Mouse (Mus musculus) MEL (cell line): Measurements from ENCODE around the gene Fanca. TPM values are rescaled to one million over a fixed set of nuclear protein-coding genes. Genes with fewer than 3 reads are reported as not detected.

Source experiments
- DNase-seq: peaks from one replicate; pipeline ENCODE4 v3.0.0; 2011; ENCODE audit warnings: low read depth, low spot score
- H3K27ac ChIP-seq: 2 replicates; pipeline ENCODE4 v1.5.1; 2012; ENCODE audit warnings: low read depth, mild to moderate bottlenecking, control low read depth, low read length, moderate library complexity; ENCODE audit not compliant: control insufficient read depth
- H3K27me3 ChIP-seq, 2 experiments: fragments of 150-350 bp in 1 of 2; sonication (generic) in 1 of 2; 2 replicates each; pipeline ENCODE4 v1.6.1; 2012; ENCODE audit warnings: low read length in 2 of 2, mild to moderate bottlenecking in 2 of 2, improper control_type of control experiment in 1 of 2, moderate library complexity in 1 of 2; ENCODE audit not compliant: insufficient read depth in 2 of 2, control insufficient read depth in 1 of 2
- H3K36me3 ChIP-seq, 2 experiments: 2 replicates each; pipeline ENCODE4 v1.6.1; 2012 to 2014; ENCODE audit warnings: low read length in 2 of 2, improper control_type of control experiment in 1 of 2, inconsistent platforms in 1 of 2, mild to moderate bottlenecking in 1 of 2; ENCODE audit not compliant: insufficient read depth in 2 of 2, control insufficient read depth in 1 of 2
- H3K4me1 ChIP-seq, 2 experiments: fragments of 150-350 bp in 1 of 2; sonication (generic) in 1 of 2; 2 replicates each; pipeline ENCODE4 v1.6.1; 2012; ENCODE audit warnings: low read length in 2 of 2, improper control_type of control experiment in 1 of 2, mild to moderate bottlenecking in 1 of 2; ENCODE audit not compliant: insufficient read depth in 2 of 2, control insufficient read depth in 1 of 2
- H3K4me3 ChIP-seq, 2 experiments: fragments of 150-350 bp in 1 of 2; sonication (generic) in 1 of 2; 2 replicates each; pipeline ENCODE4 v1.5.1; 2012; ENCODE audit warnings: low read depth in 2 of 2, low read length in 2 of 2, mild to moderate bottlenecking in 2 of 2, moderate library complexity in 2 of 2, control low read depth in 1 of 2, improper control_type of control experiment in 1 of 2; ENCODE audit not compliant: control insufficient read depth in 1 of 2, insufficient read depth in 1 of 2
- H3K79me2 ChIP-seq: 2 replicates; pipeline ENCODE4 v1.6.1; 2012; ENCODE audit warnings: mild to moderate bottlenecking, low read length, moderate library complexity; ENCODE audit not compliant: control insufficient read depth, poor library complexity, insufficient read depth
- H3K9ac ChIP-seq: 2 replicates; pipeline ENCODE4 v1.6.1; 2012; ENCODE audit warnings: low read depth, mild to moderate bottlenecking, control low read depth, low read length, moderate library complexity; ENCODE audit not compliant: control insufficient read depth, poor library complexity, severe bottlenecking
- H3K9me3 ChIP-seq: fragments of 150-350 bp; sonication (generic); replicated peaks from 2 replicates; pipeline ENCODE4 v1.6.1; 2012; ENCODE audit warnings: mild to moderate bottlenecking, low read length, improper control_type of control experiment, moderate library complexity; ENCODE audit not compliant: insufficient read depth
- CHD1 ChIP-seq: IDR thresholded peaks from 2 replicates; pipeline ENCODE4 v1.6.1; 2012; ENCODE audit warnings: low read depth, mild to moderate bottlenecking, inconsistent platforms, low read length, improper control_type of control experiment
- CTCF ChIP-seq, 3 experiments: IDR thresholded peaks in 2 of 3; conservative IDR thresholded peaks in 1 of 3; 2 replicates each; pipeline ENCODE4 v1.5.1; 2011 to 2012; ENCODE audit warnings: low read length in 3 of 3, low read depth in 2 of 3, mild to moderate bottlenecking in 2 of 3, improper control_type of control experiment in 1 of 3, inconsistent platforms in 1 of 3, mixed read lengths in 1 of 3, moderate library complexity in 1 of 3; ENCODE audit not compliant: control insufficient read depth in 1 of 3, insufficient read depth in 1 of 3, poor library complexity in 1 of 3, severe bottlenecking in 1 of 3
- E2F4 ChIP-seq: IDR thresholded peaks from 2 replicates; pipeline ENCODE4 v1.6.1; 2011; ENCODE audit warnings: low read depth, low read length, improper control_type of control experiment, borderline replicate concordance
- EP300 ChIP-seq, 2 experiments: IDR thresholded peaks; 2 replicates each; pipeline ENCODE4 v1.6.1; 2011; ENCODE audit warnings: improper control_type of control experiment in 2 of 2, low read length in 2 of 2, low read depth in 1 of 2, mild to moderate bottlenecking in 1 of 2
- GABPA ChIP-seq: IDR thresholded peaks from 2 replicates; pipeline ENCODE4 v1.6.1; 2012; ENCODE audit warnings: low read depth, mild to moderate bottlenecking, inconsistent platforms, low read length, improper control_type of control experiment, moderate library complexity
- GATA1 ChIP-seq: IDR thresholded peaks from 2 replicates; pipeline ENCODE4 v1.6.1; 2011; ENCODE audit warnings: low read depth, low read length, improper control_type of control experiment
- JUND ChIP-seq: IDR thresholded peaks from 2 replicates; pipeline ENCODE4 v1.6.1; 2011; ENCODE audit warnings: low read depth, mild to moderate bottlenecking, improper control_type of control experiment, low read length
- MAFK ChIP-seq: IDR thresholded peaks from 2 replicates; pipeline ENCODE4 v1.6.1; 2011; ENCODE audit warnings: low read depth, mild to moderate bottlenecking, low read length, improper control_type of control experiment, borderline replicate concordance
- MEF2A ChIP-seq: IDR thresholded peaks from 2 replicates; pipeline ENCODE4 v1.6.1; 2014; ENCODE audit warnings: low read depth, mild to moderate bottlenecking, inconsistent platforms, low read length, improper control_type of control experiment; ENCODE audit not compliant: poor library complexity, insufficient replicate concordance, severe bottlenecking; ENCODE audit errors: extremely low read depth
- MYC ChIP-seq: IDR thresholded peaks from 2 replicates; pipeline ENCODE4 v1.6.1; 2011; ENCODE audit warnings: low read depth, mild to moderate bottlenecking, low read length, improper control_type of control experiment, moderate library complexity
- NELFE ChIP-seq: IDR thresholded peaks from 2 replicates; pipeline ENCODE4 v1.6.1; 2011; ENCODE audit warnings: low read depth, low read length, improper control_type of control experiment
- NRF1 ChIP-seq: IDR thresholded peaks from 2 replicates; pipeline ENCODE4 v1.6.1; 2014; ENCODE audit warnings: low read depth, mild to moderate bottlenecking, inconsistent platforms, low read length, improper control_type of control experiment, moderate library complexity; ENCODE audit not compliant: poor library complexity, insufficient read depth, severe bottlenecking
- POLR2A ChIP-seq, 2 experiments: IDR thresholded peaks; 2 replicates each; pipeline ENCODE4 v1.6.1; 2011 to 2012; ENCODE audit warnings: low read length in 2 of 2, mild to moderate bottlenecking in 2 of 2, control low read depth in 1 of 2, improper control_type of control experiment in 1 of 2, low read depth in 1 of 2, moderate library complexity in 1 of 2; ENCODE audit not compliant: control insufficient read depth in 1 of 2, insufficient read depth in 1 of 2, poor library complexity in 1 of 2
- POLR2AphosphoS2 ChIP-seq: IDR thresholded peaks from 2 replicates; pipeline ENCODE4 v1.6.1; 2011; ENCODE audit warnings: low read length, improper control_type of control experiment
- RAD21 ChIP-seq: IDR thresholded peaks from 2 replicates; pipeline ENCODE4 v1.6.1; 2011; ENCODE audit warnings: mild to moderate bottlenecking, low read depth, low read length, improper control_type of control experiment
- RCOR1 ChIP-seq: IDR thresholded peaks from 2 replicates; pipeline ENCODE4 v1.6.1; 2012; ENCODE audit warnings: low read depth, mild to moderate bottlenecking, inconsistent platforms, low read length, improper control_type of control experiment
- SMC3 ChIP-seq: IDR thresholded peaks from 2 replicates; pipeline ENCODE4 v1.6.1; 2011; ENCODE audit warnings: low read depth, low read length, improper control_type of control experiment
- TCF12 ChIP-seq: IDR thresholded peaks from 2 replicates; pipeline ENCODE4 v1.6.1; 2014; ENCODE audit warnings: low read depth, mild to moderate bottlenecking, inconsistent platforms, low read length, improper control_type of control experiment, moderate library complexity
- UBTF ChIP-seq: IDR thresholded peaks from 2 replicates; pipeline ENCODE4 v1.6.1; 2012; ENCODE audit warnings: low read depth, mild to moderate bottlenecking, inconsistent platforms, low read length, improper control_type of control experiment, moderate library complexity, borderline replicate concordance; ENCODE audit not compliant: insufficient read depth
- USF1 ChIP-seq: IDR thresholded peaks from 2 replicates; pipeline ENCODE4 v1.6.1; 2014; ENCODE audit warnings: low read depth, mild to moderate bottlenecking, inconsistent platforms, low read length, improper control_type of control experiment, moderate library complexity
- ZNF384 ChIP-seq: IDR thresholded peaks from 2 replicates; pipeline ENCODE4 v1.6.1; 2012; ENCODE audit warnings: low read depth, mild to moderate bottlenecking, inconsistent platforms, low read length, improper control_type of control experiment
- polyA plus RNA-seq, 2 experiments: library from polyadenylated mRNA; stranded (reverse) in 1 of 2; unstranded in 1 of 2; fragments of >175 nt in 1 of 2; fragments of >200 nt in 1 of 2; gene quantifications; 2 replicates each; pipeline versions ENCODE4 v1.2.1 to v1.2.4; 2012; ENCODE audit warnings: low replicate concordance in 2 of 2, low read depth in 1 of 2; ENCODE audit not compliant: insufficient read length in 2 of 2, insufficient read depth in 1 of 2, missing spikeins in 1 of 2
- total RNA-seq: library from RNA; depleted of rRNA; stranded (reverse); fragments of 300-350 nt; gene quantifications from 2 replicates; pipeline ENCODE4 v1.2.3, GENCODE M21; 2012

Gene Fanca
- total and polyA plus RNA-seq, 3 experiments = 32.2 to 75.9 TPM; not detected in 1

- Histone ChIP-seq H3K27me3 (no peaks in the 10 kb centered on the region), H3K4me1 (no peaks in the 10 kb centered on the region), H3K9me3 (no peaks in the 10 kb centered on the region), H3K27ac (no peak overlapping the region), H3K36me3 (no peaks in the 10 kb centered on the region; a peak in 1 of 4 replicates), H3K4me3 (no peak overlapping the region), H3K9ac (no peak overlapping the region), H3K79me2 (no peaks in the 10 kb centered on the region)
- no peak for TF ChIP-seq NRF1
- TF ChIP-seq CHD1 = no peak
- TF ChIP-seq EP300 (IDR thresholded peaks at IDR 0.05; ENCODE audit: low read depth in 1 of 2, low read length in 2 of 2) = no peak
- TF ChIP-seq NELFE = no peak
- no peak for TF ChIP-seq CTCF (IDR thresholded peaks at IDR 0.05 in 2 of 3, conservative IDR thresholded peaks at IDR 0.05 in 1 of 3; ENCODE audit: control insufficient read depth in 1 of 3, insufficient read depth in 1 of 3, low read depth in 2 of 3, low read length in 3 of 3, poor library complexity in 1 of 3, severe bottlenecking in 1 of 3)
- TF ChIP-seq ZNF384 = no peak
- TF ChIP-seq USF1 = no peak
- no peak for TF ChIP-seq MYC
- TF ChIP-seq UBTF = no peak
- TF ChIP-seq RAD21 = no peak
- TF ChIP-seq RCOR1 = no peak
- TF ChIP-seq GATA1 = no peak
- no peak for TF ChIP-seq POLR2A (IDR thresholded peaks at IDR 0.05; ENCODE audit: control insufficient read depth in 1 of 2, insufficient read depth in 1 of 2, low read depth in 1 of 2, low read length in 2 of 2, poor library complexity in 1 of 2)
- no peak for TF ChIP-seq E2F4
- TF ChIP-seq JUND = no peak
- no peak for TF ChIP-seq TCF12
- TF ChIP-seq MEF2A = no peak
- TF ChIP-seq MAFK = no peak
- DNase-seq = no peak
Observed at GRCm38 (mm10) chr8:123341040-123342015, 23.0 kb upstream of the Fanca start.

DNA sequence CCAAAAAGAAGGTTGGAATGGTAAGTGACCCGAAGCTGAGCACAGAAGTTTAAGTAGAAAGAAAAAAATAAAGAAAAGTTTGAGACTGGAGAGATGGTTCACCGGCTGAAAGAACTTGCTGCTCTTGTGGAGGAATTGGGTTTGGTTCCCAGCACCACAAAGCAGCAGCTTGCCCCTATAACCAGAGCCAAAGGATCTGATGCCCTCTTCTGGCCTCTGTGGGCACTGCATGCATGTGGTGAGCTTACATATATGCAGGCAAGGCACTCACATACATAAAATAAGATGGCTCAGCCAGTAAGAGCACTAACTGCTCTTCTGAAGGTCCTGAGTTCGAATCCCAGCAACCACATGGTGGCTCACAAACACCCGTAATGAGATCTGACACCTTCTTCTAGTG, 21.7 kb upstream of the Fanca start:
- TF ChIP-seq CTCF (IDR thresholded peaks at IDR 0.05 in 2 of 3, conservative IDR thresholded peaks at IDR 0.05 in 1 of 3; ENCODE audit: control insufficient read depth in 1 of 3, insufficient read depth in 1 of 3, low read depth in 2 of 3, low read length in 3 of 3, poor library complexity in 1 of 3, severe bottlenecking in 1 of 3) = peak; percentile 38 to 50 (median 40)
- TF ChIP-seq SMC3 = peak; percentile 34; the same call in 1 of the 2 replicates
- no peak for TF ChIP-seq GABPA
- no peak for TF ChIP-seq ZNF384
- TF ChIP-seq RCOR1 = no peak
- no peak for TF ChIP-seq POLR2AphosphoS2
- peak; percentile 14 for TF ChIP-seq RAD21
- peak; percentile 81 for DNase-seq
- Histone ChIP-seq H3K27me3 (no peaks in the 10 kb centered on the region), H3K4me1 (no peaks in the 10 kb centered on the region), H3K27ac (no peak overlapping the region), H3K36me3 (no peaks in the 10 kb centered on the region; a peak in 1 of 4 replicates), H3K9me3 (no peaks in the 10 kb centered on the region), H3K9ac (no peak overlapping the region), H3K79me2 (no peaks in the 10 kb centered on the region), H3K4me3 (no peak overlapping the region)
